Mouse (Mus musculus) kidney, adult 10 weeks (tissue): ENCODE measurements around the gene Ccdc30. TPM values are rescaled to one million over a fixed set of nuclear protein-coding genes. Genes with fewer than 3 reads are reported as not detected.

Experiments used
- polyA plus RNA-seq: library from polyadenylated mRNA; stranded (reverse); fragments of 350-450 nt; fragmentation: Illumina TruSeq; extraction: RNeasy Lipid Tissue Mini Kit (QIAGEN cat#74804); gene quantifications from one replicate; pipeline ENCODE4 v1.2.3, GENCODE M21; 2014; ENCODE audit warnings: low read depth, low replicate concordance

The Ccdc30 gene
- 4.3 TPM for polyA plus RNA-seq

DNA sequence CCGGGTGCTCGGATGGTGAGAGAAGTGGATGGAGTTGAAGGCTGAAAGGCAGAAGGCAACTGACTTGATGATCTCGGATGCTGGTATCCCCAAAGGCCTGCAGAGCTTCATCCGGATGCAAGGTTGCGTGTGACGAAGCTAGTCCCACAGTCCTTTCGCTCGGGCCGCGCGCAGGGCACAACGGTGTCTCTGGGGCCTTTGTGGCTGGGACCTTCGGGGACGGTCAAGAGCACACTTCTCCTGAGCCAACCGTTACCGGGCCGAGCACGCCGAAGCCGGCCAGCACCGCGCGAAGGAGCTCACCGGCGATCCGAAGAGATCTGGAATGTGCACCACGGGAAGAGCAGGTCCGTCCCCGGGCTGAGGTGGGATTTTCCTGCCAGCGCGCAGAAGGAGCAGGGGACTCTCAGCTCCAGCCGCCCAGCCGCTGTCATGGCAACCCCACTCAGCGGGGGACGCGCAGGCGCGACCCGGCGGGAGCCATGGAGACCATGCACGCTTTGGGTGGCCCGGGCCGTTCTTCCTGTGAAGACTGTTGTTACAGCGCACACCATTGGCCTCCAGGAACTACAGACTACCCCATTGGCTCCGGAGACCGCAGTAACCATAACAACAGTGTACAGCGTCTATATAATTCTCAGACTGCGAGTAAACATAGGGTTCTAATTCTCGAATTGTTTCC, at the start of gene Ccdc30:
Gene Ccdc30 (minus strand): TSS at position 450 of the 682 bp plus-strand sequence.

DNA sequence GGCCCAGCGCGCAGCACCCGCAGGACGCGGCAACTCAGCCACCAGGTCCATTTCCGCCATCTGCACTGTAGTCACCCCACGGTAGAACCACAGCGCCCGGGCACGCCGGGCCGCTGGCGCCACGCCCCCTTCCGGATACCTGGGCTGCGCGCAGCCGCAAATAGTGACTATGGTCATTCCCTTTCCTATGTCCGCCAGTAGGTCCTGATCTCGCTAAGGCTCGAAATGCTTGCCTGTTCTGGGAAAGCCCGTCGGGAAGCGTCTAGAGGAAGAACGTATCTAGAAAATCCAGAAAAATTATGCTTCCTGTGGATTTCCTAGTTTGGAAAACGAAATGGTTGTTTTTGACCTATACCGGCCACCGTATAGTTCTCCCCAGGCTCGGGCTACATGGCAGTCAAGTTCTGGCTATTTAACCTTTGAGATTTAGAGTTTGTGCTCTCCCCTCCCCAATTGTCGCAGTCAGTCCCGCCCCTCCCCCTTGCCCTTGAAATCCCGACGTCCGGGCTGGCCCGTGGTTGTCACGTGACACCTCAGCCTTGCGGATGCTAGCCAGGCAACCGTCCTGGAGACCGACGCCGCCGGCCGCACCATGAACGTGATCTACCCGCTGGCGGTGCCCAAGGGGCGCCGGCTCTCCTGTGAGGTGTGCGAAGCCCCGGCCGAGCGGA, 7.1 kb upstream of the Ccdc30 start, which contains the start of the genes Ppcs and Zmynd12:
Gene Ppcs (minus strand): TSS at position 127 of the 671 bp plus-strand sequence.
Gene Zmynd12 (plus strand): TSS at position 521 of the 671 bp plus-strand sequence.

DNA sequence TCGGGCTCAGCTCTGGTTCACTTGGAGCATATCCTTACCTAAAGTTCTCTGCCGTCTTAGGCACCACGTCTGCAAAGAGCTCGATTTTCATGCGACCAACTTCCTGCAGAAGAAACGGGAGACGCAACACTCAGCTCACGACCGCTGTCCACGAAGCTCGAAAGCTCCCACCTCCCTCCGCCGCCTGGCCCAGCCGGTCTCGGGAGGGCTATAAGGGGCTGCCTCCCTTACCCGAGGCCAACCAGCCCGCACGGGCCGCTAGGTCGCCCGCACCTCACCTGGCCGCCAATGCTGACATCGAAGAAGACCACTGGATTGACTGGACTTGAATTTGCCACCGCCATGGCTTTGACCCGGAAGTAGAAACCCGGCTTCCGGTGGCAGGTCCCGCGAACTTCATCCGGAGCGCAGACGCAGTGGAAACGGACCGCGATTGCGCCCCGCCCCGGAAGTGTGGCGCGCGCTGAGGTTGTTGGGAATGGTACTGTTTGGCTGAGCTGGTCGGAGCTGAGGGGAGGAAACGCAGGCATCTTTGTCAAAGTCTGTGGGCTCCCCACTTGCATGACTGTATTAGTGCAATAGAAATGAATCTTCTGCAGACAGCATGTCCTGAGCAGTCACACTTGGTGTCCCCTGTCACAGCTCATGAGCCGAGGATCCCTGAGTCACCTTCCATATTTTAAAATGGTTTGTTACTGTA, 95.0 kb downstream of the Ccdc30 start, which contains the start of gene Ppih:
Gene Ppih (minus strand): TSS at position 416 of the 700 bp plus-strand sequence.

DNA sequence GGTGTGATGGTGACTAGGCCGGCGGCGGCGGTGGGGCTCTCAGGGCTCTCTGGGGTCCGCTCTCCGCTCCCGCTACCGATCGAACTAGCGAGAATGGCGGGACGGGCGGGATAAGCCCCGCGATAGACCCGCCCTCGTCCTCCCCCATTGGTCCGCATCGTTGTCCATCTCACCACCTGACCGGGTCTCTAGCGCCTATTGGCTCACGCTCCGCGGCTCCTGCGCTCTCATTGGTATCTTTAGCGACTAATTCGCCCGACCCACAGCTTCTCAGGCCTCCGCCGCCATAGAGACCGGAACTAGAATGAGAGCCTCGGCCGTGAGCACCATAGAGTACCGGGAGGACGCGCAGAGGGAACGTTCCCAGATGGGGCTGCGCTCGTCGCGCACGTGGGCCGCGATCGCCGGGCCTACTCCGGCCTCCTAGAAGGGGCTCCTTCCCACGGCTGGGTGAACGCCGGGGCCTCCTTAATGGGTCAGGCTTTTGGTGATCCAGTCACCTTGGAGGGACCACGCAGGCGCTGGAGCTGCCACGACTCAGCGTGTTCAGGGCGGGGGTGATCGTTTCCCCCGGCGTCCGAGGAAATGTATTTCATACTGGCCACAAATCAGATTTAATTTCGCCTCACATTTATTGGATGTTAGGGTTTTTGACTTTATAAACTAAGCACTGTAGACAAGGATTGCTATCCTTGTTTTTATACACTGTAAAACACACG, 120.7 kb downstream of the Ccdc30 start, which contains the start of gene Ybx1:
Gene Ybx1 (minus strand): TSS at position 190 of the 719 bp plus-strand sequence.

Other genes starting within 250 kb of the Ccdc30 start
- 0.53 TPM for gene Zfp691, start 241.3 kb downstream of the Ccdc30 start, polyA plus RNA-seq
- gene Ermap, start 225.5 kb downstream of the Ccdc30 start, polyA plus RNA-seq = not detected
- gene Svbp, start 220.2 kb downstream of the Ccdc30 start, polyA plus RNA-seq = 11.5 TPM
- gene Tmem269, start 197.3 kb downstream of the Ccdc30 start, polyA plus RNA-seq = not detected
- gene AU022252, start 182.8 kb downstream of the Ccdc30 start, polyA plus RNA-seq = 6.7 TPM
- 14.4 TPM for gene P3h1, start 182.6 kb downstream of the Ccdc30 start, polyA plus RNA-seq
- 5.5 TPM for gene Cldn19, start 160.1 kb downstream of the Ccdc30 start, polyA plus RNA-seq
- gene Ybx1, start 120.9 kb downstream of the Ccdc30 start, polyA plus RNA-seq = 618 TPM
- 21.3 TPM for gene Ppih, start 95.0 kb downstream of the Ccdc30 start, polyA plus RNA-seq
- gene Ppcs, start 6.9 kb upstream of the Ccdc30 start, polyA plus RNA-seq = 50.2 TPM
- 2.2 TPM for gene Zmynd12, start 7.3 kb upstream of the Ccdc30 start, polyA plus RNA-seq
- 0.93 TPM for gene Rimkla, start 77.1 kb upstream of the Ccdc30 start, polyA plus RNA-seq
- gene Foxj3, start 121.5 kb upstream of the Ccdc30 start, polyA plus RNA-seq = 47.0 TPM
- 6.8 TPM for gene Frg2f1, start 124.0 kb upstream of the Ccdc30 start, polyA plus RNA-seq
- not detected for gene Guca2a, start 222.2 kb upstream of the Ccdc30 start, polyA plus RNA-seq
- gene Guca2b, start 243.4 kb upstream of the Ccdc30 start, polyA plus RNA-seq = 94.2 TPM